Mouse (Mus musculus) myocyte (in vitro differentiated cells): Measurements from ENCODE around the gene Kcnk10. TPM values are rescaled to one million over a fixed set of nuclear protein-coding genes. Genes with fewer than 3 reads are reported as not detected.

Source experiments
- H3K27me3 ChIP-seq: one replicate; pipeline ENCODE4 v1.6.1; 2011; ENCODE audit not compliant: control insufficient read depth, insufficient read depth, insufficient read length
- H3K36me3 ChIP-seq: one replicate; pipeline ENCODE4 v1.6.1; 2011; ENCODE audit not compliant: control insufficient read depth, insufficient read depth
- H3K4me2 ChIP-seq: one replicate; pipeline ENCODE4 v1.6.1; 2011; ENCODE audit warnings: low read depth, control low read depth
- H3K4me3 ChIP-seq: one replicate; pipeline ENCODE4 v1.5.1; 2011; ENCODE audit warnings: mild to moderate bottlenecking, control low read depth, moderate library complexity
- H3K79me2 ChIP-seq: one replicate; pipeline ENCODE4 v1.6.1; 2011; ENCODE audit not compliant: control insufficient read depth, insufficient read depth
- H3ac ChIP-seq: one replicate; pipeline ENCODE4 v1.6.1; 2011; ENCODE audit not compliant: control insufficient read depth, insufficient read length
- CEBPB ChIP-seq: IDR thresholded peaks from 2 replicates; pipeline ENCODE4 v1.6.1; 2011; ENCODE audit warnings: mild to moderate bottlenecking, moderate library complexity; ENCODE audit not compliant: poor library complexity, insufficient read depth, severe bottlenecking
- E2F4 ChIP-seq: IDR thresholded peaks from one replicate; pipeline ENCODE4 v1.6.1; 2011; ENCODE audit warnings: mild to moderate bottlenecking, control low read depth, moderate library complexity; ENCODE audit not compliant: insufficient read depth
- MAX ChIP-seq: IDR thresholded peaks from one replicate; pipeline ENCODE4 v1.6.1; 2011; ENCODE audit warnings: low read depth, mild to moderate bottlenecking, control low read depth
- MYOD1 ChIP-seq, 3 experiments: IDR thresholded peaks; one replicate each; pipeline ENCODE4 v1.6.1; 2011; ENCODE audit warnings: control low read depth in 2 of 3, low read depth in 2 of 3, mild to moderate bottlenecking in 2 of 3, moderate library complexity in 1 of 3; ENCODE audit not compliant: insufficient read length in 2 of 3, control insufficient read depth in 1 of 3
- MYOG ChIP-seq, 3 experiments: IDR thresholded peaks; one replicate each; pipeline ENCODE4 v1.6.1; 2011; ENCODE audit warnings: control low read depth in 2 of 3, low read depth in 2 of 3, mild to moderate bottlenecking in 2 of 3; ENCODE audit not compliant: insufficient read length in 2 of 3, control insufficient read depth in 1 of 3, insufficient read depth in 1 of 3
- POLR2A ChIP-seq: IDR thresholded peaks from one replicate; pipeline ENCODE4 v1.6.1; 2011; ENCODE audit warnings: low read depth, mild to moderate bottlenecking, control low read depth, moderate library complexity; ENCODE audit not compliant: insufficient read length
- POLR2AphosphoS2 ChIP-seq: IDR thresholded peaks from one replicate; pipeline ENCODE4 v1.6.1; 2011; ENCODE audit warnings: low read depth, control low read depth; ENCODE audit not compliant: insufficient read length
- REST ChIP-seq: IDR thresholded peaks from one replicate; pipeline ENCODE4 v1.6.1; 2011; ENCODE audit warnings: mild to moderate bottlenecking, control low read depth, moderate library complexity; ENCODE audit not compliant: insufficient read depth, insufficient read length
- SRF ChIP-seq: IDR thresholded peaks from one replicate; pipeline ENCODE4 v1.6.1; 2011; ENCODE audit warnings: low read depth; ENCODE audit not compliant: control insufficient read depth, insufficient read length
- TCF12 ChIP-seq: IDR thresholded peaks from one replicate; pipeline ENCODE4 v1.6.1; 2011; ENCODE audit warnings: mild to moderate bottlenecking, control low read depth; ENCODE audit not compliant: poor library complexity, insufficient read depth, severe bottlenecking
- TCF3 ChIP-seq: IDR thresholded peaks from one replicate; pipeline ENCODE4 v1.6.1; 2011; ENCODE audit warnings: low read depth, control low read depth; ENCODE audit not compliant: insufficient read length
- USF1 ChIP-seq: IDR thresholded peaks from one replicate; pipeline ENCODE4 v1.6.1; 2011; ENCODE audit warnings: low read depth, mild to moderate bottlenecking, control low read depth, moderate library complexity
- polyA plus RNA-seq: library from polyadenylated mRNA; unstranded; fragments of >200 nt; fragmentation: generic; extraction: Trizol; gene quantifications from one replicate; pipeline ENCODE4 v1.2.1, GENCODE M21; 2012; ENCODE audit warnings: missing spikeins

Kcnk10 gene
- polyA plus RNA-seq, 1 experiment: not detected

- no peak overlapping the region for H3K4me2 ChIP-seq
- no peak overlapping the region for H3ac ChIP-seq
- H3K79me2 ChIP-seq: no peaks in the 10 kb centered on the region
- H3K27me3 ChIP-seq: no peaks in the 10 kb centered on the region
- H3K4me3 ChIP-seq: no peak overlapping the region
- no peaks in the 10 kb centered on the region for H3K36me3 ChIP-seq
- TF ChIP-seq POLR2AphosphoS2: no peak
- TF ChIP-seq CEBPB: no peak
- TF ChIP-seq SRF: no peak
- no peak for TF ChIP-seq REST
- TF ChIP-seq POLR2A: no peak
- no peak for TF ChIP-seq E2F4
- no peak for TF ChIP-seq TCF12
- TF ChIP-seq TCF3: no peak
- no peak for TF ChIP-seq MAX
- TF ChIP-seq USF1: no peak
- TF ChIP-seq MYOG (IDR thresholded peaks at IDR 0.05; ENCODE audit: control insufficient read depth in 1 of 3, insufficient read depth in 1 of 3, insufficient read length in 2 of 3, low read depth in 2 of 3): no peak
- no peak for TF ChIP-seq MYOD1 (IDR thresholded peaks at IDR 0.05; ENCODE audit: control insufficient read depth in 1 of 3, insufficient read length in 2 of 3, low read depth in 2 of 3)
Measured at GRCm38 (mm10) chr12:98452646-98453045, 125.5 kb downstream of the Kcnk10 start.

DNA sequence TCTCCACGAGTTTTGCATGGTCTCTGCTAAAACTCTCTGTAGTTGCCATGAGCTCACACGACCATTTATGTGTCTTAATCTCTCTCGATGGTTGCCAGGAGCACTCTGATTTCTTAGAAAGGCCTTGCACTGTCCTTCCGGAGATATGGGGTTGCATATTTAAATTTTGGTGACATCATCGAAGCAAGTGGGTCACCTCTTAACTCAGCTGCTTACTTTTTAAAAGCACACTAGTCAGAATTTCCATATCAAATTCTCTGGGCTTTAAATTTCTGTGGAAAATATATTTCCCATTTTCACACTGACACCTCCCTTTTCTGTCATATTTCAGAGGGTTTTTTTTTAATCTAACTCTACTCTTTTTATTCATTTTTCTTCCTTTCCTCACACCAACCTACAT is 132.5 kb downstream of the Kcnk10 start:
- Histone ChIP-seq H3K79me2 (no peaks in the 10 kb centered on the region), H3K4me2 (no peak overlapping the region), H3ac (no peak overlapping the region), H3K36me3 (no peaks in the 10 kb centered on the region), H3K4me3 (no peak overlapping the region), H3K27me3 (no peaks in the 10 kb centered on the region)
- TF ChIP-seq MYOD1 (IDR thresholded peaks at IDR 0.05; ENCODE audit: control insufficient read depth in 1 of 3, insufficient read length in 2 of 3, low read depth in 2 of 3) (no peak), REST (no peak), MAX (no peak), USF1 (no peak), CEBPB (no peak)

DNA sequence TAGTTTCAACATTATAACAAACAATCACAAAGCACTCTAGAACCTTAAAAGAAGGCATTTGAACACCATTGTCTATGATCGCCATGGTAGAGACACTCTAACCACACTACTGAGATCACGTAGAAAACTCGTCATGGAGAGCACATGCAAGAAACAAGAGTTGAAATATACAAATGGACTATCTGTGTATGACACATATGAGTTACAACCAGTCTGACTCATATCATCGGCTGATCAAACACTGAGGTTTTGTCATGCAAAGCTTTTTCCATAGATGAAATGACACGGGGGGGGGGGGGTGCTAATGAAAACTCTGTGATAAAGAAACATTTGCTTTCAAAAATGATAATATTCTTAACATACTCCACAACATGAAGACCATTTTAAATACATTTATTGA is 133.2 kb downstream of the Kcnk10 start:
- Histone ChIP-seq H3K27me3 (no peaks in the 10 kb centered on the region), H3ac (no peak overlapping the region), H3K79me2 (no peaks in the 10 kb centered on the region), H3K36me3 (no peaks in the 10 kb centered on the region), H3K4me3 (no peak overlapping the region), H3K4me2 (no peak overlapping the region)
- TF ChIP-seq MYOG (IDR thresholded peaks at IDR 0.05; ENCODE audit: control insufficient read depth in 1 of 3, insufficient read depth in 1 of 3, insufficient read length in 2 of 3, low read depth in 2 of 3) (no peak), MYOD1 (IDR thresholded peaks at IDR 0.05; ENCODE audit: control insufficient read depth in 1 of 3, insufficient read length in 2 of 3, low read depth in 2 of 3) (no peak), POLR2AphosphoS2 (no peak), POLR2A (no peak), REST (no peak), TCF12 (no peak), CEBPB (no peak), USF1 (no peak), E2F4 (no peak), TCF3 (no peak)

- H3K4me3 ChIP-seq: no peak overlapping the region
Measured at GRCm38 (mm10) chr12:98443754-98444153, 134.4 kb downstream of the Kcnk10 start.

GRCm38 (mm10) chr12:98438080-98438479 is 140.0 kb downstream of the Kcnk10 start:
- H3K79me2 ChIP-seq: no peaks in the 10 kb centered on the region
- H3ac ChIP-seq: no peak overlapping the region
- TF ChIP-seq SRF: no peak
- no peak for TF ChIP-seq TCF3
- no peak overlapping the region for H3K4me3 ChIP-seq
- no peaks in the 10 kb centered on the region for H3K27me3 ChIP-seq
- H3K4me2 ChIP-seq: no peak overlapping the region
- H3K36me3 ChIP-seq: no peaks in the 10 kb centered on the region

More at GRCm38 (mm10) chr12:98443754-98444153, 134.4 kb downstream of the Kcnk10 start:
- TF ChIP-seq TCF3 (no peak), MYOD1 (IDR thresholded peaks at IDR 0.05; ENCODE audit: control insufficient read depth in 1 of 3, insufficient read length in 2 of 3, low read depth in 2 of 3) (no peak), MAX (no peak), REST (no peak), SRF (no peak), POLR2AphosphoS2 (no peak), E2F4 (no peak), CEBPB (no peak), POLR2A (no peak), TCF12 (no peak), MYOG (IDR thresholded peaks at IDR 0.05; ENCODE audit: control insufficient read depth in 1 of 3, insufficient read depth in 1 of 3, insufficient read length in 2 of 3, low read depth in 2 of 3) (no peak), USF1 (no peak)
- H3ac ChIP-seq: no peak overlapping the region
- H3K36me3 ChIP-seq: no peaks in the 10 kb centered on the region
- H3K4me2 ChIP-seq: no peak overlapping the region
- H3K79me2 ChIP-seq: no peaks in the 10 kb centered on the region
- H3K27me3 ChIP-seq: no peaks in the 10 kb centered on the region
